Mouse (Mus musculus) embryo, embryonic 11 days (tissue): ENCODE measurements around the gene Zbtb3.

Experiments
- DNase-seq: peaks from one replicate; pipeline ENCODE4 v3.0.0-alpha.2; 2015

Gene Zbtb3

DNA sequence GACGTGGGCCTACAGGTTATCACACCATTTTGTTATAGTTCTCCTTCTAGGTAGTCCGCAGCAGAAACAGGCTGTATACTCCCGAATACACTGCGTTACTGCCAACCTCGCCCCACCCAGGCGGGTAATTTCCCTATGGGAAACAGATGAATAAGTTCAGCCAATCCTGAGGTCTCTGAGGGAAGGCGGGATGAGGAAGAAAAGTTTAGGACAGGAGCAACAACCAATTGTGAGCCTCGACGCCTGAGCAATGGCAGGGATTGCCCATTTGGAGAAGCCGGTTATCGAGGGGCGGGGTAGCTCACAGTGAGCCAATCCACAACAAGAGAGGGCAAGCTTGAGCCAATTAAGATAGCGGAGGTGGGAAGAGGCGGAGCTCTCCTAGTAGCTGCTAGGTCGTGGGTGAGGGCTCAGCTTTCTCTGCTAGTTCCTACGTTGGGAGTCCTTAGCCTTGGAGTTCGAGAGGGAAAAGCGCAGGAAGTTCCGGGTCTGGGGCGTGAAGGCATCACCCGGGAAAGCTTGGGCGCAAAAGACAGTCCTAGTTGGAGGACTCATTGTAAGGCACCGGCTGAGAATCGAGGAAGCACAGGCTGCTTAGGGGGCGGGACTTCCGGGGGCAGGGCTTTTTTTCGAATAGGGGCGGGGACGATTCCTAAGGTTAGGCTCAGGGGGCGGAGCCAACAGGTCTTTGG lies at the start of gene Zbtb3:
Gene Zbtb3 (plus strand): TSS at position 426 of the 692 bp plus-strand sequence.
- peak; percentile 97 for DNase-seq

DNA sequence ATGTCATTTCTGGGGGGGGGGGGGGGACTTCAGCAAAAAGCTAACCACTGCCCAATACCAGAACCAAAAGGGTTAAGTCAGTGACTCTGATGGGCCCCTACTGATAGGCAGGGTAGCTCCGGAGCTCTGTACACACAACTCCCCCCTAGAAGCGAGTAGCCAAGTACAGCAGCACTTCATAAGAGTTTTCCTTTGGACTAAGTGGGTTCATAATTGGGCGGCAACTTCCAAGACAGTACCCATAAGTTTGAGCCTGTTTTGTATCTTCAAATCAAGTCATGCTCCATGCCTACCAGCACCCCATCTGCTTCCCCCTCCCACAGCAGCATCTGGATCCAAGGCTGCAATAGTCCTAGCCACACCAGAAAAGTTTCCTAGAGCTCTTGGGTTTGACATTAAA lies 46.7 kb upstream of the Zbtb3 start:
- DNase-seq = no peak

DNA sequence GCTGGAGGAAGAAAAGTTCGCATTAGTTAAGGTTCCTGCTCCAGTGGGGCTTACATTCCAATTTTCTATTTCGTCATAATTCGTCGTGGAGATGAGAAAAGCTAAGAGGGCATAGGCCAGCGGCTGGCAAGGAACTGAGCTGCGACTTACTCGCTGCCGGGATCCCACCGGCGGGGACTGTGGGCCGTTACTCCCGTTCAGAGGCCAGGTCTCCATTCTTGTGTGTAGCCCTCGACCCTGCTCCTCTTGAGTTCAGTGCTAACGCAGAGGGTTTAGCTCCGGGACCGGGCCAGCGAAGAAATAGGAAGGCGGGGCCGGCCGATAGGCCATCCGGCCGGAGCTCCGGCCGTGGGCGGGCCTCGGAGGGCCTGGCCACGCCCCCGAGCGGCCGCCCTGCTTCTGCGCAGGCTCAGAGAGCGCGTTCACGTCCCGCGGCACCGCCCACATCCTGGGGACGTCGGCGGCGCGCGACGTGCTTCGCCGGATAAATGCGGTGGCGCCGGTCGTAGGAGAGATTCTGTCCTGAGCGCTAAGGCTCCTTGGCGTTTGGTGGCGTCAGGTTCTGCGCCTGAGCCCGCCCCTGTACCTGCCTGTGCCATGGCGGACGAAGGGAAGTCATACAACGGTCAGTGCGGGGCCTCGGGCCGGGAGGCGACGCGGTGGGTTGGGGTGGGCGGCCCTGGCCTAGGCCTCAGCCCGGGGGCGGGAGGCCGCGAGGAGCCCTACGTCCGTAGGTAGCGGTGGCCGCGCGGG lies 45.5 kb upstream of the Zbtb3 start, which contains the start of gene Nxf1:
Gene Nxf1 (plus strand): TSS at position 439 of the 753 bp plus-strand sequence.
- DNase-seq = peak; percentile 99

DNA sequence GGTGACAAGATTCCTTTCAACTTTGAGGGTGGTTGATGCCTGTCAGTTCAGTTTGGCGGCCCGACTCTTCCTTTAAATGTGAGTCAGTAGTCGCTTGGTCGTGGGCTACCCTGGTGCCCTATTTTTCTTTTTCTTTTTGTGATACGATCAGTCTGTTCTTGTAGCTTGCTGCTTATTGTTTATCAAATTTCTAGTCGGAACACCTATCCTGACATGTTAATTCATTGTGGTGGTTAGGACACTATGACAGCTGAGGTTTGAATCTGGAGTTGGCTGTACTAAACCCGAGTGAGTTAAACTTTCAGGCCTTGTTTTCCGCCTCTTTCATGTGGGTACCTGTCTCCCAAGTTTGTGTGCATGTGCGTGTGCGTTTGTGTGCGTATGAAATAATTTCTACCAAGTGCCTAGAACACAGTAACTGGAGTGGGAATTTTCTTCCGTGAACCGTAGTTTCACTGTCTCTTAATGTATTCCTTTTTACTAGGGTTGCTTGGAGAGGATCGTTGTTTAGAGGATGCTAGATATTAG lies 44.8 kb upstream of the Zbtb3 start:
- no peak for DNase-seq

DNA sequence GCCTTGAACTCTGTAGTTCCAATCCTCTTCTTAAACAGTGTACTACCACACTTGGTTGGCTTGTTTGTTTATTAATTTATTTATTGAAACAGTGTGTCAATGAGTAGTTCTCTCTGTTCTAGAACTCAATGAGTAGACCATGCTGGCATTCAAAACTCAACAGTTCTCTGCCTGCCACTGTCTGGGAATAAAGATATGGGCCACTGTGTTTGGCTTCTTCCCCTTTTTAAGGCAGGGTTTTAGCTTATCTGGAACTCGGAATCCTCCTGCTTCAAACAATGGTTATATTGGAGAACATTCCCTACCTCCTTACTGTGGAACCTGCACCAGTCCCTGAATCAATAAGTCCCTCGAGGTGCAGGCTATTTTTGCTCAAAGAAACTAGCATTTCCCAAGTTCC lies 43.5 kb upstream of the Zbtb3 start:
- DNase-seq = no peak

DNA sequence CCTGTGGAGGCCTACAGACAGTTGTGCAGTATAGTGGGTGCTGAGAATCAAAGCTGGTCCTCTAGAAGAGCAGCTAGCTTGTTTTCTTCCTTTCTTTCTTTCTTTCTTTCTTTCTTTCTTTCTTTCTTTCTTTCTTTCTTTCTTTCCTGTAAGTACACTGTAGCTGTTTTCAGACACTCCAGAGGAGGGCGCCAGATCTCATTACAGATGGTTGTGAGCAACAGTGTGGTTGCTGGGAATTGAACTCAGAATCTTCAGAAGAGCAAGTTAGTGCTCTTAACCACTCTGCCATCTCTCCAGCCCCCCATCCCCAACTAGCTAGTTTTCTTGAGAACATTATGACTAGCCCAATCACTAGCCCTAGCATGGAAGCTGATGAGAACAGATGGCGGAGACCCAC lies 41.6 kb upstream of the Zbtb3 start:
- DNase-seq = no peak

DNA sequence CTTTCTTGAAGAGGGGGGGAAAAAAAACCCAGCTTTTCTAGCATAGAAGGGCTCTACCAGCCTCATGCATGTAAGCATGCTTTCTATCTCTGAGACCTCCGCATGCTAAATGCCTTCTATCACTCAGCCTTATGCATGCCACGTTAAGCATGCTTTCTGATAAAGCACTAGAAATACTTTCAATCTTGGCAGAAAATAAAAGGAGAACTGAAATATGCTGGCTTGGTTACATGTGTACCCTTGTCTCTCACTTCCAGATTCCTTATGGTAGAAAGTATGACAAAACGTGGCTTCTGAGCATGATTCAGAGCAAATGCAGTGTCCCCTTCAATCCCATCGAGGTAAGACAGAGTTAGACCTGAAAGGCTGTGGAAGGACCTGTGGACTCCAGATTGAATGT lies 39.1 kb upstream of the Zbtb3 start:
- no peak for DNase-seq

DNA sequence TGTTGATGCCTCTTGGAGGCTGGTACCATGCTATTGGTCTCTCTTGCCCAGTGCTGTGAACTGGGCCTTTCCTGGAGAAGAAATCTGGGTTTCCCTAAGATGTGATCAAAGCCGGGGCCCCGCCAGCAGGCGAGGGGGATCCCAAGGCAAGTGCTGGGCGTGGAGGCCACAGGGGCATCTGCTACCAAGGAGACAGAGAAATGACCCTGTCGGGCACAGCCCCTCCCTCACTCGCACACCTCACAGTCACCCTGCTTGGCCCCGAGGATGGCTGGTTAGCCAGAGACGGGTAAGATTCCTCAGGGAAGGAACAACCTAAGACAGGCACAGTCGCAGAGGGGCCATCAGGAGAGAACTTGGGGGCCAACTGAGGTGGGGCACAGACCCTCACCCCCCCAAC lies 36.8 kb upstream of the Zbtb3 start:
- DNase-seq = no peak

DNA sequence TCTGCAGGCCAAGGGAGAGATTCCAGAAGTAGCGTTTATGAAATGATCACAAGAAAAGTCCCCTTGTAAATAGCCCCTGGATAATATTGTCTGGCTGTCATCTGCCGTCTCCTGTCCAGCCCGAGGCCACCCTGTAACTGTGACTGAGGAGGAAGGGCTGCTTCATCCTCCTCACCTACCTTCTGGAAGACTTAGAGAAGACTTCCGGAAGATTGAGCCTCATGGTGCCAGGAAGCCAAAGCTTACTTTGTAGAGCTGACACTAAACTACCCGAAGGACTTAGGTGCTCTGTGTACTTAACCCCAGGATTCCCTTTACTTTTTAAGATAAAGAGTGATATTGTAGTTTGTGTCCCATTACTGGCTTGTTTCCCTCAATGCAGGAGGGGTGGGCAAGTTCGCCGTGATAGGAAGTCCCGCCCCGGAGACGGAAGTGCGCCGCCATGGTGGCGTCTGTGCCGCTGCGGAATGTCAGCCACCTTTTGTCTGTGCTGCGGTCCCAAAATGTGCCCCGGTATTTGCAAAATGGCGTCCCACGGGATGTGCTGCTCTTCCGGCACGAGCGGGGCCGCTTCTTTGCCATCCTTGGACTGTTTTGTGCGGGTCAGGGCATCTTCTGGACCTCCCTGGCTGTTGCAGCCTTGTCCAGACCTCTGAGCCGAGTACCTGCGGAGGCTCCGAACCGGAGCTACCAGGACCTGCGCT lies 31.6 kb upstream of the Zbtb3 start, which contains the start of gene Tmem223:
Gene Tmem223 (plus strand): TSS at position 430 of the 704 bp plus-strand sequence.
- DNase-seq = peak; percentile 87

DNA sequence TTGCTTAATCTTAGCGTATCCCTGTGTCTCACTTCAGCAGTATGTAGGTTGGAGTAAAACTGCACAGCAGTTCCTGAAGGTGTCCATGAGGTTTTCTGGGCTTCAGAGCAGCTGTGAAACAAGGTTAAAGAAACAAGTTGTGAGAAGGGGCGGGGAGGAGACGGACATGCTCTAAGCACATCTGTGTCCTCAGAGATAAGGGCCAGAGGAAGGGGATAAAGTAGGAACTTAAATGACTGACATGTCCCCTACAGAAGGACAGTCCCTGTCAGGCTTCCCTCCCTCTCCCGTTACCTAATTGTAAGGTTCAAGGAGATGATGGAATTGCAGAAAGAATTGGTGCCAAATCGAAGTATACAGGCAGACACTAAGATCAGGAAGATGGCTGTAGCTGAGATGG lies 29.4 kb upstream of the Zbtb3 start:
- DNase-seq = no peak

DNA sequence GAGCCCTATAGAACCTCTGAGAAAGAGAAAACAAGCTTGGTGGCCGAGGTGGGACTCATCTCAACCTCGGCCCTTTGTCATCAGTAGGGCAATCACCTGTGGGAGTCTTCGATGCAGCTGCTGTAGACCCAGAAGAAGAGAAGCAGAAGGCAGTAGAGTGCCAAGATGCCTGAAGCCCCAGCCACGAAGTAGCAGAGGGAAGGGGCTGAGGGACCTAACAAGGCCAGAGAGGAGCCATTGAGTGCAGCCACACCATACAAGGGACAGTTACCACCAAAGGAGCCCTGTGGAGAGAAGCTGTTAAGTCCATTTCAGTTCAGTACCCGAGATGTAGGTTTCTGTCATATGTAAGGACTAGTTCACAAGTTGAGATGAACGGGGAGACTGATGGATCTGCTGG lies 28.9 kb upstream of the Zbtb3 start:
- no peak for DNase-seq

DNA sequence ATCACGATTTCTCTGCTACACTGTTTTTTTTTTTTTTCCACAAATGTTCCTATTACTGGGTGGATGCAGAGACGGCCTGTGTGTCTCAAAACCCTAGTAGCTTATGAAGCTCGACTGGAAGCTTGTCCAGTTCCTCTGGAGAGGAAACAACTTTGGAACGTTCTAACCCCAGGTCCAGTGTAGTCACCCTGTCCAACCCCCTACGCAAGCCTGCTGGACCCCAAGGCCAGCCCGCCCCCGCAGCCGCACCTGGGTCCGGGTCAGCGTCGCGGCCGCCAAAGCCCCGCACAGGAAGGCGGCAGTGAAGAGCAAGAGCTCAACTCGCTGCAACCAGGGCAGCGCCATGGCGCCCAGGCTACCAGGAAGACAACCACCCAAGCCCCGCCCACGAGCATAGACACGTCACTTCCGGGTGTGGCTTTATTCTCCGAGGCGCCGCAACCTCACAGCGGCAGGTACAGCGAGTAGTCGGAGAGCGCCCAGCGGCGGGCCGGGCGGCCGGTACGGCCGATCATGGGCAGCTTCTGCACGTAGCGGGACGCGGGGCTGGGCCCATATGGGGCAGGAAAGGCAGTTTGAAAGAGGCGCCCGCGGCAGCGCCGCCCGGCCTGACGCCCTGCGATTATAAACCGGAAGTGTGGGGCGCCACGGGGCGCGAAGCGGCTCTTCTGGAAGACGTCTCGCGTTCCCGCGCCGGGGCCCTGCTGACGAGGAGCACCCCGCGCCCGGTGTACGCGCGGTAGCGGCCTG lies 28.1 kb upstream of the Zbtb3 start, which contains the start of gene Tmem179b:
Gene Tmem179b (minus strand): TSS at position 382 of the 750 bp plus-strand sequence.
- DNase-seq = peak; percentile 97

DNA sequence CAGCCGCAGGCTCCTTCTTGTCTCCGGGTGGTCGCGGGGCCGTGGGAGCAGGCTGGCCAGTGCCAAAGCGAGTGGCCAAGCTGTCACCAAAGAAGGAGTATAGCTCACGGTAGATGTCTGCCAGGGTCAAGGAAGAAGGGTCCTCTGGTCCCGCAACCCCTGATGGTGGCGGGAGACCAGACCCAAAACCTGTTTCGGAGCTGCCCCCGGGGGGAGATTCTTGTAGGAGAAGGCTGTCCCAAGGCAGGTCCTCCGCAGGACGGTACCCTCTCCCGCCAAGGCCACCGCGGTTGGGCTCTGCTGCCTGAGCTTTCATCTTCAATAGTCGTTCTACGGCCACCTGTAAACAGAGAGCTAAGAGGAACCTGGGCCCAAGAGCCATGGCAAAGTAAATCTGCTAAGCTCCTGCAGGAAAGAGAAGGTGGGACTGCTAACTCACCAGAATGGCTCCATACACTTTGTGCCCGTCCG lies 27.4 kb upstream of the Zbtb3 start:
- DNase-seq = no peak

DNA sequence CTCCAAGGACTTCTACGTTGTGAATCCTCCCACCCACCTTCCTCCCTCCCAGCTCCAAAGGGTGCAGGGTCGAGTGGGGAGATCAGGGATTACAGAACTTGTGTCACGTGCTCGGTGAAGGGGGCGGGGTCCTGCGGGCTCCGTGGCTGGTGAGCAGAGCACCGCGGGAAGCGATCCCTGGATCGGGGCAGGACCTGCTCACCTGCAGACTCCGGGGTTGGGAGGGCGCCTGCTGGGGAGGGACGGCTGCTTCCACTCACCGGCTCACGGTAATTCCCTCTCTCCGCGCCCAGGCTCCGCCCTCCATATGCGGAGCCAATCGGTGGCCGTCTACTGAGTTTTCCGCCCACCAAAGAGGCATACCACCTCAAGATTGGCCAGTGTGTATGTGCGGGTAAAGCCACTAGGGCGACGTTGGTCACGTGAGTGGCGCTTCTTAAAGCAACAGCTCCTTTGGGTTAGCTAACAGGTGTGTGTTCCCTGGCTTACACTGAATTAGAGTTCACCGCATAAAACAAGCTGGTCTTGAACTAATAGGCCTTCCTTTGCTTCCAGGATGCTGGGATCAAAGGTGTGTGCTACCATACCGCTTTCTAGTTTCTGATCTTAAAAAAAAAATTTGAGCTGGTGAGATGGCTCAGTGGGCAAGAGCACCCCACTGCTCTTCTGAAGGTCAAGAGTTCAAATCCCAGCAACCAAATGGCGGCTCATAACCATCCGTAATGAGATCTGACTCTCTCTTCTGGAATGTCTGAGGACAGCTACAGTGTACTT lies 16.2 kb upstream of the Zbtb3 start, which contains the start of gene Taf6l:
Gene Taf6l (minus strand): TSS at position 410 of the 774 bp plus-strand sequence.
- peak; percentile 96 for DNase-seq

DNA sequence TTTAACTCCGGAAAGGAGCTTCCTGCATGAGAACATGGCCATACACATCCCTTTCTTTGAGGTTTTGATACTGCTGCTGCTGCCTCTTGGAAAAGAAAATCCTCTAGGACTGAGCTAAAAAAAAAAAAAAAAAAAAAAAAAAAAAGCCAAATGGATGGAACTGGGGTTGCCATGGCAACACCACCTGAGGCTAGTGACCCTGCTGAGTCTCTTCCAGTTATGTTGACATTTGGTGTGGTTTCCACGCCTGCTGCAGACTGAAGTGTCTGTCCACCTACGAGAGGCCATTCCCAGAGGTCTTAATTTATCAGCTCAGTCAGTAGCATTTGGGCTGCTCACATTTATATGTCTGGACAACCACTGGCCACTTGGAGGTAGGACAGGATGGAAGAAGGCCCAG lies 13.8 kb upstream of the Zbtb3 start:
- peak; percentile 41 for DNase-seq

DNA sequence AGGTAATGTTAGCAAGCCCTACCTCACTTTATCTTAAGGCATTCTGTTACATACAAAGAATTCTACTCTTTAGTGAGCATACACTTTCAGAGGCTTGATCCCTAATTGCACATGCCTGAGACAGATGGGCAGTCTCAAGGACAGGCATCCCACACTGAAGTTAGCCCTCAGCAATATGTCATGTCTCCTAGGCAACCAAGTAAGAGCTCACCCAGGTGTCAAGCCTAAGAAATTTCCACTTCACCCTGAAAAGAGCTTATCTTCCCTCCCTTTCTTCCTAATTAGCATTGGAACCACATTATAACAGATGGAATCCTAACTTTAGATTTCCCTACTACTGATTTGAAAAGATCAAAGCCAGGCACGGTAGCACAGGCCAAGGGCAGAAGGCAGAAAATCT lies 13.2 kb upstream of the Zbtb3 start:
- DNase-seq = no peak

DNA sequence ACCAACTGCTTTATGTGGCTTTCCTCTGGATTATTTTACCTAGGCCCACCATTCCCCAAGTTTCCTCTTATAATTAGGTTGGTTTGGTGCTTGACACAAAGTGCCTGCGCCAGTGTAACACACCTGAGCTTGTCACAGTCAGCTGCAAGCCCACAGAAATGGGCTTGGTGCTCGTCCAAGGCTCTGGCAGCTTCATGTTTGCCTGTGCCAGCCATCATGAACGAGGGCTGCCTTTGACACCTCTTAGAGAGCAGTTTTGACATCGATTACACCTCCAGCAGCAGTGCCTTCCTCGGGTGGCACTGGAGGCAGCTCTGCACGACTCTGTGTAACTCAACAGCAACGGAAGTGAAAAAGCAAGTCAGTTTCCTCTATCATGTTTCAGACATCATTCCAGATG lies 12.2 kb upstream of the Zbtb3 start:
- no peak for DNase-seq

DNA sequence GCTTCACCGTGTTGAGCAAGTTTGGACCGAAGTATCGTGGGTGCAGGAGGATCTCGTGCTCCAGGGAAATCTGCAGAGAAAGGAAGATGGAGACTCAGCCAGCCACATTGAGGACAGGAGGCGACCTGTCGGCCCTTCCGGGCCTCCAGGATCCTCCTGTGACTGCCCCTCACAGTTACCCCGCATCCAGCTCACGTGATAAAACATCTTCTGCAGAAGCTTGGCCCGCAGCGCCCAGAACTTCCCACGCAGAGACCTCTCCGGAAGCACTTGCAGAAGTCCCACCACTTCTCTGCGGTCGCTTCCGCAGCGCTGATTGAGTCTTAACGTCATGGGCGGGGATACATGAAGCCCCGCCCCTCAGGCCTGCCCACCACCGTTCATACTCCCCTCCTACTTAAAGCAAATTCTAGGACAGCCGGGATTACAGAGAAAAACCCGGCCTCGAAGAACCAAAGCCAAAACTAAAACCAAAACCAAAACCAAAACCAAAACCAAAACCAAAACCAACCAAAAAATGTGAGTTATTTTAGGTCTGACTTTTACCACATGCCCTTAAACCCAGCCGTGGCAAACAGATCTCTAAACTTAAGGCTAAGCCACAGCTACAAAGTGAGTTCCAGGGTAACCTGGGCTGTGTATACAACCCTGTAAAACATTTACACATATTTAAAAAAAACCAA lies 4.0 kb upstream of the Zbtb3 start, which contains the start of gene Polr2g:
Gene Polr2g (minus strand): TSS at position 314 of the 683 bp plus-strand sequence.
- peak; percentile 96 for DNase-seq

DNA sequence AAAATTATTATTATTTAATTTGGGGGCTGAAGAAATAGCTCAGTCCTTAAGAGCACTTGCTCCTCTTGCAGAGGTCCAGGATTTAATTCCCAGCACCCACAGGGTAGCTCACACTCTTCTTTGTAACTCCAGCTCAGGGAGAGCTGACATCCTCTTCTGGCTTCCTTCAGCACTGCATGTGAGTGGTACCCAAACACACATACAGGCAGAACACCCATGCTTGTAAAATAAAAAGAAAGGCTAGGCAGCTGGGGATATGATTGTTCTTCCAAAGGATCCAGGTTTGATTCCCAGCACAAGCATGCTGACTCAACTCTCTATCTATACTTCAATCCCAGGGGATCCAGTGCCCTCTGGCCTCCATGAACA lies 3.4 kb upstream of the Zbtb3 start:
- DNase-seq = no peak

DNA sequence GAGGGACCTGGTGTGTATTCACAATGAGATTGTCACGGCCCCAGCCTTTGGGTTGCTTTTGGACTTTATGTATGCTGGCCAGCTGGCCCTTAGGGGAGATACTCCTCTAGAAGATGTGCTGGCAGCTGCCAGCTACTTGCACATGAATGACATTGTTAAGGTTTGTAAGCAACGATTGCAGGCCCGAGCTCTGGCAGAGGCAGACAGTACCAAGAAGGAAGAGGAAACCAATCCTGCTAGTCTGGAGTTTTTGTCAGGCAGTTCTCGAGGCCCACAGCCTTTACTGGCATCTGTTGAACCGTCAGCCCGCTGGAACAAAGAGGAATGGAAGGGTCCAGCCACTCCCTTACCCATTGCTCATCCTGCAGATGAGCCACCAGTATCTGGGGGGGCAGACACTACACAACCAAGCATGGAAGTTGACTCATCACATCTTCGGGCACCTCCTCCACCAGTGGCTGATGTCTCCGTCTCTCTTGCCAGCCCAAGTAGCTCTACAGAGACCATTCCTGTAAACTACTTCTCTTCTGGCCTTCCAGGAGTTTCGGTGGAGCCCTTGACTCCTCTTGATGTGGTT lies 937 bp downstream of the Zbtb3 start:
- DNase-seq = no peak
